In the genomic region with DNA sequence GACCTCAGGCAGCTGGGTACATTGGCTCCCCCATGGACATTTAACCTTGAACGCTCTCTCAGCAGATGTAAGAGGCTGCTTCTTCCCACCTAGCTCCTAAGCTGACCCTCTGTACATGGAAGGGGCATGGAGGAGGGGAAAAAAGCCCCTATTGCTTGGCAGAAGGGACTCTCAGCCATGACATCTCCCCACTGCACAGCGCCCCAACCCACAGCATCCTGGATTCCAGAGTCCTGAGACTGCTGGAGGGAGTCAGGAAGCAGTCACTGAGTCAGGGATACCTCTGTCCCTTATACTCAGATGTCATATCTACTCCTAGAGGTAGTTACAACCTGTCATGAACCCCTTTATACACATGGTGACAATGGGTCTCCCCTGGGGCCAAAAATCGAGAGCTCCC, we compare ENCODE assay signal across 20 mouse cellular contexts. TPM values are rescaled to one million over a fixed set of nuclear protein-coding genes. Genes with fewer than 3 reads are reported as not detected.
A peak's percentile ranks its signal among the peaks of the same experiment; 100 is the strongest.
DNase-seq lines count a peak whose midpoint lies in the region; ATAC-seq lines count a peak whose summit lies in the region.
"Had no signal": no experiment of that assay in that cellular context is flagged by ENCODE, and none has a peak within 500 bp of the region (broad histone marks: within the 10 kb centered on the region; RNA-seq: fewer than 3 reads in every experiment).

No protein-coding gene starts in this region.

- H3K4me1 ChIP-seq in hindbrain, embryonic 10.5 days (replicated peaks) = peaks cover 43% of the 10 kb centered on the region
- peaks cover 8% of the 10 kb centered on the region; the same call in 1 of the 2 replicates for H3K4me1 ChIP-seq in hindbrain, embryonic 16.5 days (ENCODE audit: control insufficient read depth, insufficient read depth, low read depth, low read length)
- peaks cover 28% of the 10 kb centered on the region for H3K4me1 ChIP-seq in midbrain, embryonic 10.5 days
- H3K4me1 ChIP-seq in midbrain, embryonic 15.5 days = peaks cover 19% of the 10 kb centered on the region
- peaks cover 94% of the 10 kb centered on the region for H3K4me1 ChIP-seq in neural tube, embryonic 15.5 days

- H3K9ac ChIP-seq in hindbrain, embryonic 16.5 days (ENCODE audit: low read depth, low read length) = no peak overlapping the region
- no peak overlapping the region for H3K9ac ChIP-seq in midbrain, embryonic 15.5 days
- no peak overlapping the region for H3K9ac ChIP-seq in neural tube, embryonic 15.5 days (replicated peaks)
- H3K9ac ChIP-seq: embryonic facial prominence, embryonic 13.5 days; forebrain, embryonic 15.5 days; heart, embryonic 15.5 days had no signal

- peaks cover 100% of the 10 kb centered on the region for H3K27me3 ChIP-seq in hindbrain, embryonic 10.5 days (ENCODE audit: insufficient read depth, poor library complexity, severe bottlenecking)
- H3K27me3 ChIP-seq in hindbrain, embryonic 16.5 days (replicated peaks; ENCODE audit: control insufficient read depth, insufficient read depth, low read length) = peaks cover 51% of the 10 kb centered on the region
- peaks cover 100% of the 10 kb centered on the region for H3K27me3 ChIP-seq in midbrain, embryonic 10.5 days (ENCODE audit: low read depth, poor library complexity, severe bottlenecking)
- peaks cover 95% of the 10 kb centered on the region for H3K27me3 ChIP-seq in midbrain, embryonic 15.5 days (replicated peaks)
- peaks cover 57% of the 10 kb centered on the region for H3K27me3 ChIP-seq in neural tube, embryonic 15.5 days (replicated peaks)

- DNase-seq in hindbrain, embryonic 10.5 days (ENCODE audit: low spot score) = peak; percentile 14
- DNase-seq in midbrain, embryonic 10.5 days (ENCODE audit: low spot score) = peak; percentile 27
- DNase-seq in neural tube, embryonic 10.5 days (ENCODE audit: extremely low spot score, low spot score) = peak; percentile 28
- no peak for DNase-seq in urinary bladder, postnatal 25 days (ENCODE audit: low spot score)
- DNase-seq: adrenal gland, adult 8-10 months; adrenal gland, postnatal 36 days; cerebellum, adult 2 months; cerebellum, postnatal 10 days; gastrocnemius, postnatal 10 days; heart, adult 18-20 months; heart, postnatal 14 days; kidney, adult 11 months had no signal

- no peaks in the 10 kb centered on the region for H3K9me3 ChIP-seq in hindbrain, embryonic 10.5 days
- no peaks in the 10 kb centered on the region for H3K9me3 ChIP-seq in hindbrain, embryonic 16.5 days (ENCODE audit: control insufficient read depth, low read length)
- H3K9me3 ChIP-seq in midbrain, embryonic 10.5 days (replicated peaks) = no peaks in the 10 kb centered on the region
- H3K9me3 ChIP-seq in midbrain, embryonic 15.5 days = no peaks in the 10 kb centered on the region
- H3K9me3 ChIP-seq in neural tube, embryonic 15.5 days (replicated peaks) = no peaks in the 10 kb centered on the region
- H3K9me3 ChIP-seq: embryonic facial prominence, embryonic 13.5 days; forebrain, embryonic 15.5 days; heart, embryonic 10.5 days; heart, embryonic 15.5 days had no signal

- no peak overlapping the region for H3K4me2 ChIP-seq in hindbrain, embryonic 16.5 days (ENCODE audit: low read length)
- no peak overlapping the region for H3K4me2 ChIP-seq in midbrain, embryonic 15.5 days
- H3K4me2 ChIP-seq in neural tube, embryonic 15.5 days = peak overlapping the region; percentile 66; the same call in 1 of the 2 replicates
- H3K4me2 ChIP-seq: embryonic facial prominence, embryonic 13.5 days; forebrain, embryonic 15.5 days; heart, embryonic 15.5 days had no signal

- no peak overlapping the region for H3K4me3 ChIP-seq in hindbrain, embryonic 10.5 days
- H3K4me3 ChIP-seq in hindbrain, embryonic 16.5 days (ENCODE audit: low read length) = no peak overlapping the region
- H3K4me3 ChIP-seq in midbrain, embryonic 10.5 days = no peak overlapping the region
- no peak overlapping the region for H3K4me3 ChIP-seq in midbrain, embryonic 15.5 days
- no peak overlapping the region for H3K4me3 ChIP-seq in neural tube, embryonic 15.5 days (replicated peaks)
- H3K4me3 ChIP-seq: embryonic facial prominence, embryonic 13.5 days; forebrain, embryonic 15.5 days; heart, embryonic 10.5 days; heart, embryonic 15.5 days had no signal

- H3K36me3 ChIP-seq in hindbrain, embryonic 10.5 days = no peaks in the 10 kb centered on the region
- H3K36me3 ChIP-seq in hindbrain, embryonic 16.5 days (ENCODE audit: control insufficient read depth, insufficient read depth, low read length) = no peaks in the 10 kb centered on the region
- H3K36me3 ChIP-seq in midbrain, embryonic 10.5 days = no peaks in the 10 kb centered on the region
- H3K36me3 ChIP-seq in midbrain, embryonic 15.5 days (replicated peaks) = no peaks in the 10 kb centered on the region
- H3K36me3 ChIP-seq in neural tube, embryonic 15.5 days = no peaks in the 10 kb centered on the region
- H3K36me3 ChIP-seq: embryonic facial prominence, embryonic 13.5 days; forebrain, embryonic 15.5 days; heart, embryonic 10.5 days; heart, embryonic 15.5 days had no signal

- 3% methylated on average over 3 of the region's 3 CpGs for WGBS in hindbrain, embryonic 10.5 days
- 4% methylated on average over 3 of the region's 3 CpGs for WGBS in hindbrain, embryonic 16.5 days
- WGBS in midbrain, embryonic 10.5 days = 1% methylated on average over 3 of the region's 3 CpGs
- 6% methylated on average over 3 of the region's 3 CpGs for WGBS in midbrain, embryonic 15.5 days
- 5% methylated on average over 3 of the region's 3 CpGs for WGBS in neural tube, embryonic 15.5 days

- no peak overlapping the region for H3K27ac ChIP-seq in hindbrain, embryonic 10.5 days
- H3K27ac ChIP-seq in hindbrain, embryonic 16.5 days (ENCODE audit: low read depth, low read length) = no peak overlapping the region
- H3K27ac ChIP-seq in midbrain, embryonic 10.5 days (replicated peaks) = no peak overlapping the region
- H3K27ac ChIP-seq in midbrain, embryonic 15.5 days = no peak overlapping the region
- H3K27ac ChIP-seq in neural tube, embryonic 15.5 days (replicated peaks) = no peak overlapping the region
- H3K27ac ChIP-seq: embryonic facial prominence, embryonic 13.5 days; forebrain, embryonic 15.5 days; heart, embryonic 10.5 days; heart, embryonic 15.5 days had no signal

- ATAC-seq in hindbrain, embryonic 16.5 days = no peak
- no peak for ATAC-seq in midbrain, embryonic 15.5 days (replicated peaks)
- no peak for ATAC-seq in neural tube, embryonic 15.5 days (ENCODE audit: low FRiP score)
- ATAC-seq: forebrain, embryonic 15.5 days had no signal

RNA-seq across cellular contexts. Expression of gene Lbx1, which starts 8.6 kb away (rescaled TPM):
- polyA plus RNA-seq in hindbrain, embryonic 10.5 days (2016; fragmentation: Nextera tagmentation; extraction: Ambion mirVana) = 1.4 and 8.9 TPM in 2 replicates
- 6.9 and 7.3 TPM in 2 replicates for polyA plus RNA-seq in hindbrain, embryonic 16.5 days (2015; fragmentation: Nextera tagmentation; extraction: Ambion mirVana)
- 0.05 TPM in 1 of 2 replicates, not detected in the other for polyA plus RNA-seq in midbrain, embryonic 10.5 days (2016; fragmentation: Nextera tagmentation; extraction: Ambion mirVana)
- 0.06 and 0.09 TPM in 2 replicates for polyA plus RNA-seq in midbrain, embryonic 15.5 days (2015; fragmentation: Nextera tagmentation; extraction: Ambion mirVana)
- polyA plus RNA-seq in neural tube, embryonic 15.5 days (2015; fragmentation: Nextera tagmentation; extraction: Ambion mirVana) = 10.9 and 16.9 TPM in 2 replicates
- polyA plus RNA-seq: forebrain, embryonic 15.5 days; frontal cortex, adult 2 months; heart, embryonic 15.5 days had no signal
